Mouse (Mus musculus) liver (tissue): ENCODE results near the gene Ttc23.

Experiments used
- DNase-seq: peaks from one replicate; pipeline ENCODE4 v3.0.0-alpha.2; 2020; ENCODE audit warnings: mixed read lengths

The Ttc23 gene

DNA sequence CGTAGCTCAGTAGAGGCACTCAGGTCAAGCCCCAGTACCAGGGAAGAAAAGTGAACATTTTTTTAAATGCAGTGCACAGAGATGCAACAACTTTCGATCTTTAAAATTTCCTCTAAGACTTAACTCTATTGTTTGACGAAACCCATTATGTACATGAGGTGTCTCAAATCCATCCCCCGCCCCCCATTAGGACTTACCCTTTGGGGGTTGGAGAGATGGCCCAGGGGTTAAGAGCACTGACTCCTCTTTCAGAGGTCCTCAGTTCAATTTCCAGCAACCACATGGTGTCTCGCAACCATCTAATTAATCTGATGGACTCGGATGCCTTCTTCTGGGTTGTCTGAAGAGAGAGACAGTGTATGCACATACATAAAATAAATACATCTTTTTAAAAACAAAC is 1.1 kb upstream of the Ttc23 start:
- DNase-seq = no peak

DNA sequence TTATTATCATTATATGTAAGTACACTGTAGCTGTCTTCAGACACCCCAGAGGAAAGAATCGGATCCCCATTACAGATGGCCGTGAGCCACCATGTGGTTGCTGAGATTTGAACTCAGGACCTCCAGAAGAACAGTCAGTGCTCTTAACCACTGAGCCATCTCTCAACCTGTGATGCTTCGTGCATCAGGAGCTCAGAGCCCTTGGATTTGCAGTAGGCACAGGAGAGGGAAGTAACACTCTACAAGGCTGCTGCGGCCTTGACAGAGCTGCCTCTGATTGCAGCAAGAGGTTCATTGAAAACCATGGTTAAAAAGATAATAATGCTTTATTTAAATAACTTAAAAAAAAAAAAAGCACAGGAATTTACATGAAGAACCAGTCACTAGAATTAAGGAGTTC is 1.2 kb downstream of the Ttc23 start:
- no peak for DNase-seq

DNA sequence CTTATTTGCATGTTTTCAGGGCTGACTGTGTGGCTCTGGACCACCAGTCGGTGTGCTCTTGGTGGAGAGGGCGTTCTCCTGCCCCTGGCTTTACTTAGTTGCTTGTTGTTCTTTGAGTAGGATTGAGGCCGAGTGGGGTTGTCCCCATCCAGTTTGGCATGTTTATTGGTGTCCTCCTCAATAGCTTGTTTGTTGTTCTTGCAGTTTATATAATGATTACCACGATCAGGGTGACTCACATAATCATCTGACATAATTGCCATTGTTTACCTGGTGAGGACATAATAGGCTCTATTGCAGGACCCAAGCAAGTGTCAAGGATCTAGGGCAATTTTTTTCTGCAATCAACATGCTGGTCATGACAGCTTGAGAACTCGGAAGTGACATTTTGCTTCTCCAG is 5.0 kb downstream of the Ttc23 start:
- no peak for DNase-seq

DNA sequence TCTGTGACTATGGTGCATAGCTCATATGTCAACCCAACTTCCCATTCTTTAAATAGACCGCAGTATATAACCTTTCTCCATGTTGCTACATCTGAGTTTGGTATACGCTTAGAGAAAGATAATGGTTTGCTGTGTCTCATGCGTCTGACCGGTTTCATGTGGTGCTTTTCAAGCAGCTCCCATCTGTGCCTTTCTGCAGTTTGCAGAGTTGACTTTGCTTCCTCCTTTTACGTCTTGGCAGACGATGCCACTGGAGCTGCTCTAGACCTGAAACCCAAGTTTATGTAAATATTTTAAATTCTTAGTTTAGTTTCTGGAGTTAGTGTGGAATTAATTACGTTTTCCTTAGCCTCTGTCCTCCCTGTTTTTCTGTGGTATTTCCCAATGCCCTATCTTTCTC is 7.5 kb downstream of the Ttc23 start:
- no peak for DNase-seq

DNA sequence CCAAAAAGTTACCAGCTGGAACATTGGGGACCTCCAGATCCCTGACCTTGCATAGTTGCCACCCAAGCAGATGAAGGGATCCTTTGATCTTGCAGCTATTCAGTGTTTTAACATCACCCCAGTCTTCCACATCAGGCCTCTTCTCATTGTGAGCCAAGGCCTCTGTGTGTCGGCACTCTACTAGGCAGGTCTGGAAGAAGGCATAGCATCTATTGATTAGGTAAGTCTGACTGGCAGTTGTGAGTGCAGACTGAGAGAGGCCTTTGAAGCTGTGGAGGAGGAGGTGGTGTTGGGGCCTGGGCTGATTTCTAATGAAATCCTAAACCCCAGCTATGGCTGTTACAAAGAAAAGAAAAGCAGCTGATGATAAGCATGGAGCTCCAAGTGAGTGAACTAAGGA is 8.0 kb downstream of the Ttc23 start:
- no peak for DNase-seq

DNA sequence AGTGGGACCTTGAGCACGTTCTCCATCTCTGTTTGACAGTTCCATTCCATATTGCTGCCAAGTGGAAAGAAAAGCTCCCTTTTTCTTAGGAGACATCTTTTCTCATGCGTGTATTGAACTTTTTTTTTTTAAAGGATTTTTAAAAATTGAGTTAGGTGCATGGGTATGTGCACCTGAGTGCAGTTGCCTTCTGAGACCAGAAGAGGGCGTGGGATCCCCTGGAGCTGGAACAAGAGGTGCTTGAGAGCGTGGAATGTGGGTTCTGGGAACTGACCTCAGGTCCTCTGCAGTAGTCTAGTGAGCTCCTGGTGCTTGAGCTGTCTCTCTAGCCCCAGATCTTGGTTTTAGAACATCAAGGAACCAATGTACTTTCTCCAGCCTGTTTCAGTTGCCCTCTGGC is 10.9 kb downstream of the Ttc23 start:
- DNase-seq = no peak

DNA sequence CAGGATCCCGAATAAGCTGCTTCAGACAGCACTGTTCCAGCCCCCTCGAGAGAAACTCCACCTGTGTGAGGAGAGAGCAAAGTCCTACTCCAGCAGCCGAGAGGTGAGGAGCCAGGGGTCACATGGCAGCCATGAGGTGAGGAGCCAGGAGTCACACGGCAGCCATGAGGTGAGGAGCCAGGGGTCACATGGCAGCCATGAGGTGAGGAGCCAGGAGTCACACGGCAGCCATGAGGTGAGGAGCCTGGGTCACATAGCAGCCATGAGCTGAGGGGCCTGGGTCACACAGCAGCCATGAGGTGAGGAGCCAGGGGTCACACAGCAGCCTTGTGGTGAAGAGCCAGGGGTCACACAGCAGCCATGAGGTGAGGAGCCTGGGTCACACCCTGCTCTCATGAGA is 15.2 kb downstream of the Ttc23 start:
- DNase-seq = peak; percentile 18

DNA sequence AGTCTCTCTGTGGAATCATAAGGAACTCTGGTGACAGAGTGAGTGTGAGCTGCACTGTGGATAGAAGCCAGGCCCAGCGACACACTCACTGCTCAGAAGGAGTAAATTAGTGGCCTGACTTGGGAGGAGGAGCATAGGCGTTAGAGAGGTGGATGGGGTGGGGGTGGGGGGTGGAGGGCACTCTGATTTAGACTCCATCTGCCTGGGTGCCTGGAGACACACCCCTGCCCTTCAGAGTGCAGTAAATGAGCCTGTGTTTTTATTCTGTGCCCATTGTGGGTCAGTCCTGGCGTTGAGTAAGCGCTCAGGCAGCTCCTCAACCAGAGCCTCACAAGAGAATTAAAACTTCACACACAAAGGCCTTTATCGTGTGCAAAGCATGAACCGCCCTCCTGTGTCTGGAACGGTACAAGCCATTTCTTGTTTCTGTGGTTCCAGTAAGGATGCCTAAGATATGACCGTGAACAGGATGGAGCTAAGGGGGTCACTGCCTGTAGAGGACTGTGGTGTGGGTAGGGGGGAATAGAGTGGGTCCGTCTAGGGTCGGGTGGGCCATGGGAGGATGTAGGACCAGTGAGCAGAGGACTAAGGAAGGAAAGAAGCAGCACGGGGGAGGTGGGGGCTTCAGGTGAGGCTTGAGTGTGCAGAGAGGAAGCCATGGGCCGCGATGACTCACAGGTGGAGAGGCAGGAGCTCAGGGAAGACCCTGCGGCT is 16.9 kb downstream of the Ttc23 start:
- no peak for DNase-seq

DNA sequence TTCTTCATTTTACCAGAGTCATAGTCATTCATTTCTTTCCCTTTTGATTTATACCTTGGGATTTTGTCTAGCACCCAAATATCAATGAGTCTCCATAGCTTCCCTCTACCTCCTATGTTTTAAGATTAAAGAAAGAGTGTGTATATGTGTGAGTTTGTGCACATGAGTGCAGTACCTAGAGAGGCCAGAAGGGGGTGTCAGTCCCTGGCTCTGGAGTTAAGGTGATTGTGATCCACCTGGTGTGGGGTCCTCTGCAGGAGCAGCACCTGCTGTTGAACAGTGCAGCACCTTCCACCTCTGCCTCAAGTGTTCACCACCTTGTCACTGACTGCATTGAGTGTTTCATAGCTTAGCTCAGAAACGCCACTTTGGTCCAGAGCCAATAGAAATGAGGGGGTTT is 23.8 kb downstream of the Ttc23 start:
- DNase-seq = no peak

DNA sequence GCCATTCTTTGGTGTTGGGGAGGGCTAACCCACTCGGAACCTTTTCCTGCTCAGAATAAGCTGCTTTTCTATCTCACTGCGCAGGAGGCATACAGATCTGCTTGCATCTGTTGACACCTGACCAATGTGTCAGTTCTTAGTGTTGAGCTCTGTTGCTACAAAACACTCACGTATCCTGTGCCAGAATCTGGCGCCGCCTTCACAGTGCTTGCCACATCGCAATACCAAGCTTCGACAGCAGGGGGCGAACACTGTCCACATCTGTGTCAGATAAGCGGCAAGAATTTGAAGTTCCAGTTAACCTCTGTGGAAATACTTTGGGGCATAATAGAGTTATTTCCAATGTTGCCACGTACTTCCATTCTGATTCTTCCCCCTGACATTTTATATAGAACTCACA is 25.4 kb downstream of the Ttc23 start:
- peak; percentile 85 for DNase-seq

DNA sequence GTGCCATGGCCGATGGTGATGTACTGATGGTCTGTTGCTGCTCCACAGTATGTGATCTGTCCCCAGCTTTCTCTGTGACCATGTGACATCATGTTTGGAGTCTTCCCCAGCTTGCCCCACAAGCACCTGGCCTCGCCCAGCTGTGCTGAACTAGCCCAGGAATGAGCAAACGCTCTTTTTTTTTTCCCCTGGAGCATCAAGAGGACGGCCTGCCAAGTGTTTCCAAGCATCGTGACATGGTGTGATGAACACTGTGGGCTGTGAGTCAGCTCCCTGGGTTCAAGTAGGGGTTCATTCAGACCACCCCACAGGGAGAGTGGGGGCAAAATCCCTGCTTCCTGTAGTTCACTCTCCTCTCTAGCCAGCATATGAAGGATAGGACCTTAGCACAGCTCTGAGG is 26.4 kb downstream of the Ttc23 start:
- DNase-seq = no peak

DNA sequence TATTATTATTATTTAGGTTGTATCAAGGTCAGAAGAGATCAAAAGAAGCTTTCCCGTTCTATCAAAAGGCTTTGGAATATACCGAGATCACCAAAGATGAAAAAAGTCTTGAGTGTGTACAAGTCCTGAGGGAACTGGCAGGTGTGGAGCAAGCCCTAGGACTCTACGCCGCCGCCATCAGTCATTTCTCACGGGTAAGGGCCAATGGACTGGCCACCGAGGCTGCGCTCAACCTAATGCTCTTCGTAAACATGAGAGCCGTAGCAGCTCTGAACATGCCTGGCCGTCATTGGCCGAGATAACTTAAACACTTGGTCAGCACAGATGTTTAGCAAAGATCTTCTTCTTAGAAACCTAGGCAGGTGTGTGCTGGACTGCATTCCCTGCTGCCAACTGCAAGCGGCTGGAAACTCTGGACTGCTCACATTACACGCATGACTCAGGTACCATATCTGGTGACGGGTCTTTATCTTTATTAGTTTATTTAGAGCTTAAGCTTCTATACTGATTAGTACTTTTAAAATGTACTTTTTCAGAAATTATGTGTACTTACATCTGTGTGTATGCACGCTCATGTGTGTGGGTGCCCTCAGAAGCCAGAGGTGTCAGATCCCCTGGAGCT is 31.8 kb downstream of the Ttc23 start:
- no peak for DNase-seq

DNA sequence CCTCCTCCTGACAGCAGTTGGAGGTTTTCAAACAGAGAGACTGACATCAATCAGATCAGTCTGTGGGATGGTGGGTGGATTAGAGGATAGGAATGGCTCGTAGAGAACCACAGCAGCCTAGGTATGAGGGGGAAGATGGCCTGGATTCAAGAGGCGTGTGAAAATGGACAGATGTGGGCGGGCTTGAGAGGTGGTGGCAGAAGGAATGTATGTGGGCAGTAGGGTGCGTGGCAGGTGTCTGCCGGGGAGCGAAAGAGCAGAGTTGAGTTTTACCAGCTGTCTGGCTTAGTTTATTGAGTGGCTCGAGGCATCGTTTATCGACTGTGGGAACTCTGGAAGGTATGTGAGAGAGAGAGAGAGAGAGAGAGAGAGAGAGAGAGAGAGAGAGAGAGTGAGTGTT is 33.9 kb downstream of the Ttc23 start:
- no peak for DNase-seq

DNA sequence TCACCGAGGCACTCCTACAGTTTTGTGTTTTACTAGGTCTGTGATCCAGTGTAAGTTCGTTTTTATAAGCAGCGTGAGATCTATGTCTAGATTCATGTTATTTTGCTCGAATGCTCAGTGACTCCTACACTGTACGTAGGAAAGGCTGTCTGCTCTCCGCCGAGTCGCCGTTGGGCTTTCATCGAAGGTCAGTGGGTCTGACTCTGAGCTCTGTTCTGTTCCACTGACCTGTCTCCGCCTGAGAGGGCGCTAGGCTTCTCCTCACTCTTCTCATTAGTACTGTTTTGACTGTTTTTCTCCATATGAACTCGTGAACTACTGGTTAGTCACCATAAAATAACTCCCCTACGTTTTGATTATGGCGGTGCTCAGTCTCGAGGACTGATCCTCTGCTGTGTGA is 35.8 kb downstream of the Ttc23 start:
- DNase-seq = no peak

DNA sequence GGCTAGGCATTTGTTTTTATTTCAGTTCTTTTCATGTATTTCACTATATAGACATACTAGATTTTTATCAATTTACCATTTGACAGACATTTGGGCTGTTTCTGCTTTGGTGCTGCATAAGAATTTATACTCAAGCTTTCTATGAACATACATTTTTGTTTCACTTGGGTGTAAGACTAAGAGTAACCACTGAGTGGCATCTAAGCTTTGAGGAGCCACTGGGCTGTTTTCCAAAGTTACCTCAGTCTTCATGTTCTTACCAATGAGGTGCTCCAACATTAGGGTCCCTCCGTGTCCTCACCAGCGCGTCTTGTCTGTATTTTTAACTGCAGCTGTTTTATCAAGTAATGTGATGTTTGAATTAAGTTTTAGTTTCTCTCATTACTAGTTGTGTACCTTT is 39.3 kb downstream of the Ttc23 start:
- no peak for DNase-seq

DNA sequence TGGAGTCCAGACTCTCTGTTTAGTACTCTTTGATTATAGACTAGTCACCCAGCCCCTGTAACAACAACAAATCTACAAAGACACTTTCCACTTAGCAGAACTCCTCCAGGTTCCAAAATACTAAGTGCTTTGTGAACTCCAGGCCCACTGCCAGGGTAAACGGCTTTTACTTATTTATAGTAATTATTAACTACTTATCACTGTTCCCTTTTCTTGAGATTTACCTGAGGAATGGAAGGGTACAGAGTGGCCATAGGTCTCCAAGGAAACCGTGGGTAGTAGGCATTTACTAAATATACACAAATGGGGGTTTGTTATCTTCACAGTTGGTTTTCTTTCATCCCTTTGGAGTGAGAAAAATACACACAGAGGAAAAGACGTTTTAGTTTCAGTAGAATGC is 41.1 kb downstream of the Ttc23 start:
- DNase-seq = no peak

DNA sequence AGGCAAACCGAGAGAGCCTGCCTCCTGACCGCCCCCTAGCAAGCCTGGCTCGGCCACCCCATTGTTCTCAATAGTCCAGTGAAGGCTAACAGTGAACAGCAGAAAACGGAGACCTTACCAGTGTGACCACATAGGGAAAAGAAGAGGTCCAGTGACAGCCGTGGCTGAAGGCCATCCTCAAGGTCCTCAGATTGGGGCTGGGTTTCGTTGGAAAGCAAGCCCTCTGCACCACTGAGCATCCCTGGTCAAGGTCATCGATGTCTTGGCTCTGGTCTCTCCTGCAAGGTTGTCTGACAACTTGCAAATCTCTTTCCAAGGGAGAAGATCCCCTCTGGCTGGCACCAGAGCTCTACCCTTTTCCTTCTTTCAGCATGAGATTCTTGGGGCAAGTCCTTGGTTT is 42.6 kb downstream of the Ttc23 start:
- DNase-seq = no peak

DNA sequence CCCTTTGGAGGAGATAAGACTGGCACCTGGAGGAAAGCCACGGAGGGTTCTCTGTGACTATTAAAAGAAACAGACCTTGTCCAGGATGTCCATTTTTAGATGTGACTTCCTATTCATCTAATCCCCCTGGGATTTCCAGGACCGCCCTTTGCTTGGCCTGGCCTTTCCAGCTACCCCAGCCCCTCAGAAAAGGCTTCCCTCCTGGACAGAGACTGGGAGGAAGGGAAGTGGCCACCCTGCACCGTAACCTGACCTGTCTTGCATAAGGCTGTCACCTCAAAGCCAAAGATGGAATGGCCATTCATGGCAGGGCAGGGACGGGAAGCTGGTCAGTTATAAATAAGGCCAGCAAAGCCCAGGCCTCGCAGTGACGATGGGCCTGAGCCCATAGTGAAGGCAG is 43.8 kb downstream of the Ttc23 start:
- no peak for DNase-seq

DNA sequence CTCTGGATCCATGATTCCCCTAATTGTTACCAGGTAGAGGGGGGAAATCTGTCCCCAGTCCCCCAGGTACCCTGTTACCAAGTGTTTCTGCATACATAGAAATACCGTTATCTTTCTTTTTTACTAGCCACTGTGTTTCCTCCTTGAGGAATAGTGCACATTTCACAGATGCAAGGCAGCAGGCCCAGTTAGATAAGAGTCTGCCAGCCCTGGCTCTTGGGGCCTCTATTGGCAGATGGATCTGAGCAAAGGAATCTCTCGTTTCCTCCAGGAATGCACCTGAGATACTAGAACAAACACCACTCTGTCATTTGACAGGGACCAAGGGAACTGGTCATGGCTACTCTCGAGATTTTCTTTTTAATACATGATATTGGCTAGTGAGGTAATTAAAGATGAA is 44.9 kb downstream of the Ttc23 start:
- no peak for DNase-seq

DNA sequence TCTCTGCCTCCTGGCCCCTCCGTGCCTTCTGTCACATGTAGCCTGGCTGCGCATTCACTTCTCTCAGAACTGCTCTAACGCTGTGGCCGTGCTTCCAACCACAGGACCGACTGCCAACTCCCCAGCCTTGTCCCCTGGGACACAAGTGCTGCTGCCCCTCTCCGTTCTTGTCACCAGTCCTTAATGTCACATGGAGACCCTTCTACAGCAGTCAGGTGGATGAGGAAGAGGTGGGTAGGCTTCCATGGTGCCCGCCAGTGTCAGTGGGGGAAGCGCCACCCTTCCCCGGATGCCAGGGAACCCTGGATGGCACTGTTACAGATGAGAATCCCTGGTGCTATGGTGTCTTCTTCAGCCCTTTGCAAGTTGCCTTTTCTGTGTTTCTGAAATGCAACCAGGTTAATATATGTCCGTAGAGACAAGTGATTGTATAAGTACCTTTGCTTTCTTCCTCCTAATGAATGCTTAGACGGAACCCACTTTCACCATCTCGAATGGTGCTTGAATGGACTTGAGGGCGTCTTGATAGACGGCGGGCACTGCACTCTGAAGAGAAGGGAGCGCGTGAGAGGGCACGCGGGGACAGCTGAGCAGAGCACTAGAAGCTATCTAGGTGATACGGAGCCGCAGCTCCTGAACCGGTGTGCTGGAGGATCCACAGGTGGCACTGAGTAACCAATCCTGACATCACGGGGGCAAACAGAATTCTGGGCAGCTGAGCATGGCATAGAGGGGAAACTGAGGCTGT is 45.8 kb downstream of the Ttc23 start:
- no peak for DNase-seq

DNA sequence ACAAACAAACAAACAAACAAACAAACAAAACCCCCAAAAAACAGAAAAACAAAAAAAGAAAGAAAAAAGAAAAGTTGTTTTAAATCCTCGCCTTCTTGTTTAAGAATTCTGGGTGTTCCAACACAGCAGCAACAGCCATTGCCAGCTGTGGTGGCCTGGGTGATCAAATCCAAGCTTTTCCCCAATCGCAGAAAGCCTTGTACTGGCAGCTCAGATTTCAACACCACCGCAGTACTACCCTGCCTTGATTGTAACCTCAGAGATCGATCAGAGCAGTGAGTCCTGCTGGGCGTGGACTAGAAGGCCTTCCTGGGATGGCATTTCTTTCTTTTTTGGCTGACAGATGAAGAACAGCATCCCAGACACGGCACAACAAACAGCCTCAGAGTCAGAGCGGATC is 48.7 kb downstream of the Ttc23 start:
- no peak for DNase-seq

DNA sequence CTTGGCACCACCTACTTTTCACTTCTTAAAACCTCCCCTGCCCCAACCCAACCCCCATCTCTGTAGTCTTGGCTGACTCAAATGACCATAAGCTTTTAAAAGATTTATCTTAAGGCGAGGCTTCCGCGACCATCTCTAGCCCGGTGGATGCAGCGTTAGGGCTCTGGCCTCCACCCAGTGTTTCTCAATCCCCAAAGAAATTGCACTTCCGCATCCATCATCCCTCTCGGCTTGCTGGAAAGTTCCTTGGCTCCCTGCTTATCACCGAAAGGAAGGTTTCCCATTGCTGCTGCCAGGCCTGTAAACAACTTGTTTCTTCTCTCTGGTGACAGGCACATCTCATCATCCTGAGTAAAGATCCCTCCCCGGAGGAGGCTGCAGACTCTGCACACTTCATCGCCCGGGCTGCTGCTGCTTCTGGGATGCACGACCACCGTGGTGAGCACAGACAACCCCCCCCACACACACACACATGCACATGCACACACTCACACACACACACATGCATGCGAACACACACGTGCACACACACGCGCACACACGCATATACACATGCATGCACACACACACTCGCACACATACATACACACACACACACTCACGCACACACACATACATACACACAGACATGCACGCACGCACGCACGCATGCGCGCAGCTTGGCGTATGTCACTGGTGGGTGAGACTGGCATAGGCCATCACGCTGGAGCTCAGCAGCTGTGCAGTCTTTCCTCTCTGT is 50.9 kb downstream of the Ttc23 start:
- no peak for DNase-seq

DNA sequence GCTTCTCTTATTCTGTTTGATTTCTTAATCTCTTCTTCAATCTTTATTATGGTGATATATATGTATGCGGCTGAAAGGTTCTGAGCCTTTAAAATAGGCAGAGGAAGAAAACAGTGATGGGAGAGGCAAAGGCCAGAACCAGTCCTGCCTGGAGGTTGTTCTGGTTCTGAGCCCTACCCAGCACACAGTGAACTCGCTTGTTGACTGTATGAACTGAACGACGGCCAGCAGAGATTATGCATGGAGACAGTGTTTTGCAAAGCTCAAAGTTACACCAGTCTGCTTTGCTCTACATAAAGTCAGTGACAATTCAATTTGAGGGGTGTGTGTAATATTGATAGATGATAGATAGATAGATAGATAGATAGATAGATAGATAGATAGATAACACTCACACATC is 52.1 kb downstream of the Ttc23 start:
- no peak for DNase-seq

DNA sequence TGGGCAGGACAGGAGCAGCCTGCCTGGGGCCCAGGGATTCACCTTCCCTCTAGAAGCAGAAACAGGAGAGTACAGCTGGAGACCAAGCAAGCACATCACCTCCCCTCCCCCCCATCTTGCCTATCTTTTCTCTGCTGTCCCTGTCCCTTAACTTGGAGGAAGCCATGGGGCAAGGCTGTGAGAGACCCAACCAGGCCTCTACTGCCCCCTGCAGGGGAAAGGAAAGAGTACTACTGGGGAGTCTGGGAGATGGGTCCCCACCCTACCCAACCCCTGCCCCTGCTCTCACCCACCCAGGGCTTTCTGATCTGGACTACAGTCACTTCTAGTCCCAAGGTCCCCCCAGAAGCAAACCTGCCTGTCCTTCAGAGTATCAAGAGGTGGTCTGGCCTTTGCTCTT is 53.6 kb downstream of the Ttc23 start:
- DNase-seq = peak; percentile 33
